Mouse (Mus musculus) heart, adult 2 months (tissue): ENCODE results near the gene Parvg.

Experiments used
- CTCF ChIP-seq: fragments of 200-600 bp; IDR thresholded peaks from 2 replicates; pipeline ENCODE4 v1.8.1; 2022; ENCODE audit warnings: antibody characterized with exemption, mild to moderate bottlenecking, moderate library complexity
- EP300 ChIP-seq: fragments of 200-500 bp; IDR thresholded peaks from 2 replicates; pipeline ENCODE4 v1.6.1; 2011; ENCODE audit warnings: low read depth, low read length, control low read depth; ENCODE audit not compliant: insufficient read depth
- POLR2A ChIP-seq: fragments of 200-500 bp; IDR thresholded peaks from 2 replicates; pipeline ENCODE4 v1.6.1; 2011; ENCODE audit warnings: mild to moderate bottlenecking, low read depth, low read length, control low read depth; ENCODE audit not compliant: insufficient read depth

DNA sequence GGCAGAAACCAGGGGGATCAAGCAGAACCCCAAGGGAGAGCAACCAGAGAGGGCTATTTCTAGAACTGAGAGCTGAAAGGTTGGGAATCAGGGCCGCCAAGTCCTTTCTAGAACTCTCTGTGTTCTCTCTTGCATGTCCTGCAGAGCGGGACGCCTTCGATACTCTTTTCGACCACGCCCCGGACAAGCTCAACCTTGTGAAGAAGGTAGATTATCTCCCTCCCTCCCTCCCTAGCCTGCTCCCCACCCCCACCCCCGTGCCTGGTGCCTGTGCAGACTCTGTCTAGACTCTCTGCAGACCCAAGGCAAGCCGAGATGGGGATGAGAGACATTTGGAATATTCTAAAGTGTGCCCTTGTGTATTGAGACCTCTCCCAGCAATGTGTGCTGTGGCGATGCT is 20.6 kb upstream of the Parvg start:
- TF ChIP-seq EP300 = no peak
- no peak for TF ChIP-seq CTCF
- TF ChIP-seq POLR2A = no peak
